Mouse (Mus musculus) stomach, embryonic 15.5 days (tissue): ENCODE measurements around the gene Chpf. TPM values are rescaled to one million over a fixed set of nuclear protein-coding genes. Genes with fewer than 3 reads are reported as not detected.

ENCODE experiments used
- ATAC-seq: fragments of 200-750 bp; cut with Nextera tagmentation; 2 replicates; pipeline ENCODE4 v1.8.0; 2017; ENCODE audit warnings: low read depth, moderate number of reproducible peaks, moderate TSS enrichment; ENCODE audit not compliant: insufficient read depth, low FRiP score
- H3K27ac ChIP-seq: fragments of 300-500 bp; sonication (generic); 2 replicates; pipeline ENCODE4 v1.5.1; 2015; ENCODE audit warnings: mild to moderate bottlenecking, inconsistent platforms
- H3K27me3 ChIP-seq: fragments of 300-500 bp; sonication (generic); replicated peaks from 2 replicates; pipeline ENCODE4 v1.6.1; 2015; ENCODE audit warnings: inconsistent platforms
- H3K36me3 ChIP-seq: fragments of 300-500 bp; sonication (generic); 2 replicates; pipeline ENCODE4 v1.6.1; 2015; ENCODE audit warnings: inconsistent platforms
- H3K4me1 ChIP-seq: fragments of 300-500 bp; sonication (generic); 2 replicates; pipeline ENCODE4 v1.6.1; 2015; ENCODE audit warnings: inconsistent platforms
- H3K4me2 ChIP-seq: fragments of 300-500 bp; sonication (generic); 2 replicates; pipeline ENCODE4 v1.6.1; 2015; ENCODE audit warnings: mild to moderate bottlenecking, inconsistent platforms
- H3K4me3 ChIP-seq: fragments of 300-500 bp; sonication (generic); replicated peaks from 2 replicates; pipeline ENCODE4 v1.5.1; 2015; ENCODE audit warnings: inconsistent platforms
- H3K9ac ChIP-seq: fragments of 300-500 bp; sonication (generic); 2 replicates; pipeline ENCODE4 v1.6.1; 2015; ENCODE audit warnings: inconsistent platforms
- H3K9me3 ChIP-seq: fragments of 300-500 bp; sonication (generic); 2 replicates; pipeline ENCODE4 v1.6.1; 2016; ENCODE audit warnings: inconsistent platforms
- WGBS: fragments of 180-500 bp; shearing (Covaris S2); methylation state at CpG from one replicate; pipeline ENCODE4 v1.1.7; 2015; 5-methylcytosine and 5-hydroxymethylcytosine counted together
- polyA plus RNA-seq: library from polyadenylated mRNA; unstranded; fragments of >200 nt; fragmentation: Nextera tagmentation; extraction: Ambion mirVana; gene quantifications from 2 replicates; pipeline ENCODE4 v1.2.1, GENCODE M21; 2015

Gene Chpf
- polyA plus RNA-seq, 1 experiment from 2014 or later: 41.9 TPM

- Histone ChIP-seq H3K27ac (no peak overlapping the region), H3K36me3 (no peaks in the 10 kb centered on the region), H3K4me2 (no peak overlapping the region), H3K27me3 (peaks cover 51% of the 10 kb centered on the region), H3K4me3 (no peak overlapping the region), H3K9ac (no peak overlapping the region), H3K9me3 (no peaks in the 10 kb centered on the region), H3K4me1 (peaks cover 32% of the 10 kb centered on the region)
- 74% methylated on average over 3 of the region's 3 CpGs for WGBS
- ATAC-seq: no peak
These were observed 23.7 kb downstream of the Chpf start for GRCm38 (mm10) chr1:75455433-75455832.

- no peak overlapping the region for H3K4me2 ChIP-seq
- no peaks in the 10 kb centered on the region for H3K9me3 ChIP-seq
- no peak overlapping the region for H3K27ac ChIP-seq
- H3K4me3 ChIP-seq: no peak overlapping the region
- peaks cover 44% of the 10 kb centered on the region for H3K4me1 ChIP-seq
- 65% methylated on average over 5 of the region's 5 CpGs for WGBS
- H3K27me3 ChIP-seq: peaks cover 80% of the 10 kb centered on the region
- ATAC-seq: no peak
- H3K9ac ChIP-seq: no peak overlapping the region
- H3K36me3 ChIP-seq: no peaks in the 10 kb centered on the region
These were observed 27.2 kb downstream of the Chpf start for GRCm38 (mm10) chr1:75451900-75452299.

- Histone ChIP-seq H3K4me2 (peak within 1 kb of the TSS; percentile 48), H3K4me1 (peaks cover 58% of the 10 kb centered on the region), H3K9ac (no peak within 1 kb of the TSS), H3K4me3 (peak within 1 kb of the TSS; percentile 25), H3K36me3 (no peaks in the 10 kb centered on the region), H3K27ac (no peak within 1 kb of the TSS), H3K9me3 (no peaks in the 10 kb centered on the region), H3K27me3 (peaks cover 74% of the 10 kb centered on the region)
- WGBS: 3% methylated on average over 35 of the region's 35 CpGs
- ATAC-seq: no peak
These were observed 28.6 kb downstream of the Chpf start, which contains the start of gene Asic4 for GRCm38 (mm10) chr1:75450314-75451005. Gene Asic4, plus strand, starts transcription at chr1:75450436.

GRCm38 (mm10) chr1:75449377-75450135 lies 29.6 kb downstream of the Chpf start:
- Histone ChIP-seq H3K9ac (no peak overlapping the region), H3K4me2 (peak overlapping the region; percentile 48; the same call in 1 of the 2 replicates), H3K27me3 (peaks cover 73% of the 10 kb centered on the region), H3K27ac (no peak overlapping the region), H3K4me1 (peaks cover 63% of the 10 kb centered on the region), H3K4me3 (no peak overlapping the region; the same call in 1 of the 2 replicates), H3K9me3 (no peaks in the 10 kb centered on the region), H3K36me3 (no peaks in the 10 kb centered on the region)
- ATAC-seq: no peak
- WGBS: 14% methylated on average over 8 of the region's 8 CpGs

GRCm38 (mm10) chr1:75448937-75449336 lies 30.2 kb downstream of the Chpf start:
- H3K9me3 ChIP-seq: no peaks in the 10 kb centered on the region
- no peak overlapping the region for H3K9ac ChIP-seq
- no peak for ATAC-seq
- WGBS: 2% methylated on average over 14 of the region's 14 CpGs
- peak overlapping the region; percentile 26; the same call in 1 of the 2 replicates for H3K27ac ChIP-seq
- peaks cover 63% of the 10 kb centered on the region for H3K4me1 ChIP-seq
- peak overlapping the region; percentile 33; the same call in 1 of the 2 replicates for H3K4me2 ChIP-seq
- peaks cover 68% of the 10 kb centered on the region for H3K27me3 ChIP-seq
- H3K4me3 ChIP-seq: 0 out of 2 replicates have a peak overlapping the region, but pooled peaks have one; percentile 1
- H3K36me3 ChIP-seq: no peaks in the 10 kb centered on the region

GRCm38 (mm10) chr1:75448052-75448431 lies 31.1 kb downstream of the Chpf start:
- H3K9ac ChIP-seq: no peak overlapping the region
- peaks cover 64% of the 10 kb centered on the region for H3K27me3 ChIP-seq
- H3K4me3 ChIP-seq: no peak overlapping the region
- H3K9me3 ChIP-seq: no peaks in the 10 kb centered on the region
- peak overlapping the region; percentile 32 for H3K4me2 ChIP-seq
- H3K4me1 ChIP-seq: peaks cover 63% of the 10 kb centered on the region
- ATAC-seq: no peak
- H3K27ac ChIP-seq: no peak overlapping the region; the same call in 1 of the 2 replicates
- WGBS: 7% methylated on average over 7 of the region's 7 CpGs
- H3K36me3 ChIP-seq: no peaks in the 10 kb centered on the region

- H3K9ac ChIP-seq: no peak overlapping the region
- WGBS: 8% methylated on average over 10 of the region's 10 CpGs
- peaks cover 61% of the 10 kb centered on the region for H3K27me3 ChIP-seq
- H3K27ac ChIP-seq: no peak overlapping the region; the same call in 1 of the 2 replicates
- ATAC-seq: no peak
- H3K4me2 ChIP-seq: peak overlapping the region; percentile 32
- no peaks in the 10 kb centered on the region for H3K9me3 ChIP-seq
- peak overlapping the region; percentile 3; the same call in 1 of the 2 replicates for H3K4me3 ChIP-seq
- H3K36me3 ChIP-seq: no peaks in the 10 kb centered on the region; the same call in 1 of the 2 replicates
- peaks cover 63% of the 10 kb centered on the region for H3K4me1 ChIP-seq
These were observed 31.6 kb downstream of the Chpf start for GRCm38 (mm10) chr1:75447265-75448051.

- Histone ChIP-seq H3K36me3 (no peaks in the 10 kb centered on the region; the same call in 1 of the 2 replicates), H3K9me3 (no peaks in the 10 kb centered on the region), H3K4me3 (no peak overlapping the region), H3K4me2 (peak overlapping the region; percentile 46), H3K9ac (no peak overlapping the region), H3K27me3 (peaks cover 53% of the 10 kb centered on the region), H3K27ac (no peak overlapping the region; the same call in 1 of the 2 replicates), H3K4me1 (peaks cover 63% of the 10 kb centered on the region)
- ATAC-seq: no peak
- 7% methylated on average over 20 of the region's 20 CpGs for WGBS
These were observed 32.5 kb downstream of the Chpf start for GRCm38 (mm10) chr1:75446656-75447055.

GRCm38 (mm10) chr1:75445751-75446611 lies 33.1 kb downstream of the Chpf start:
- Histone ChIP-seq H3K27ac (no peak overlapping the region; the same call in 1 of the 2 replicates), H3K4me2 (peak overlapping the region; percentile 46), H3K9me3 (no peaks in the 10 kb centered on the region), H3K9ac (no peak overlapping the region), H3K4me3 (peak overlapping the region; percentile 8; the same call in 1 of the 2 replicates), H3K27me3 (peaks cover 46% of the 10 kb centered on the region), H3K4me1 (peaks cover 57% of the 10 kb centered on the region), H3K36me3 (no peaks in the 10 kb centered on the region; the same call in 1 of the 2 replicates)
- WGBS: 2% methylated on average over 22 of the region's 22 CpGs
- peak; percentile 25; the same call in 1 of the 2 replicates for ATAC-seq

GRCm38 (mm10) chr1:75445141-75445701 lies 33.9 kb downstream of the Chpf start:
- peaks cover 39% of the 10 kb centered on the region for H3K27me3 ChIP-seq
- no peaks in the 10 kb centered on the region for H3K9me3 ChIP-seq
- peak overlapping the region; percentile 46 for H3K4me2 ChIP-seq
- H3K4me3 ChIP-seq: no peak overlapping the region; the same call in 1 of the 2 replicates
- H3K36me3 ChIP-seq: peaks cover 5% of the 10 kb centered on the region
- WGBS: 7% methylated on average over 9 of the region's 9 CpGs
- peaks cover 50% of the 10 kb centered on the region for H3K4me1 ChIP-seq
- H3K9ac ChIP-seq: no peak overlapping the region
- peak; percentile 4; the same call in 1 of the 2 replicates for ATAC-seq
- no peak overlapping the region; the same call in 1 of the 2 replicates for H3K27ac ChIP-seq
